Mouse (Mus musculus) lung, postnatal 4 days (tissue): ENCODE measurements around the gene Slc51a.
"Not testable (repeated sequence)": the region's sequence is repeated elsewhere in the genome, so short reads cannot be mapped to it uniquely, and the experiment has no call there.

Source experiments
- DNase-seq, 2 experiments: peaks; one replicate each; pipeline ENCODE4 v3.0.0; 2021

The Slc51a gene

DNA sequence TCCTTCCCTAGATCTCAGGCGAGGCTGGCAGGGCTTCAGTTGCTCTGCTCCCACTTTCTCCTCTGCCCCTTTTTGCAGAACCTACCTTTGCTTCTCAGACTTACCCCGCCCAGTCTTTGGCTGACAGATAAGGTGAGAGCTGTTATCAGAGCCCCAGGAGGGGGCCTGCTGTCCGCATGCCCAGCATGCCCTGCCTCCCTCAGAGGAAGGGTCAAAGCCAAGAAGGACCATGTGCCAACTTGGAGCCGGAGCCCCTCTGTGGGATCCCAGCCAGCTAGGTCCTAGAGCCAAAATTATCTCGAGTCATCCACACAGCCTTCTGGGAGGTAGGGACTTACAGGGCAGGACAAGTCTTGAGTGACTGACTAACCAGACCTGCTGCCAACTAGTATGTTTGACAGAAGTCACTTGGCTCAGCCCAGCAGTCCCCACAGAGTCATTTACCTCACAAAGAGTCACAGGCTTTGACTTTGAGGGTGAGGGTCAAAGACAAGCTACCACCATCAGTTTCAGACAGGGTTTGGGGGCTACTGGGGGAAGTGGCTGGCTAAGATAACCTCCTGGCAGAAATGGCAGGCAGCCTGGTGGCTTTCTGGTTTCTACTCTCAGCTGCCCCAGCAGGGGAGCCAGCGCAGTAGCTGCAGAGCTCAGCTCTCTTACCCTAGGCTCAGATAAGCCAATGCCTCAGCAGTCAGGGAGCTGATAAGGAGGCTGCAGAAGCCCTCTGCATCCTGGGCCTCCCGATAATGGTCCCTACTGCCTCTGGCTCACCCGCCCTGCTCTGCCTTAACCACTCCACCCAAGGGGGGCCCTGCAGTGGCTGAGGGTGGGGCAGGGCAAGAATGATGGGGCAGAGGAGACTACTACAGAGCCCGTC is 21.6 kb upstream of the Slc51a start:
- no peak for DNase-seq

DNA sequence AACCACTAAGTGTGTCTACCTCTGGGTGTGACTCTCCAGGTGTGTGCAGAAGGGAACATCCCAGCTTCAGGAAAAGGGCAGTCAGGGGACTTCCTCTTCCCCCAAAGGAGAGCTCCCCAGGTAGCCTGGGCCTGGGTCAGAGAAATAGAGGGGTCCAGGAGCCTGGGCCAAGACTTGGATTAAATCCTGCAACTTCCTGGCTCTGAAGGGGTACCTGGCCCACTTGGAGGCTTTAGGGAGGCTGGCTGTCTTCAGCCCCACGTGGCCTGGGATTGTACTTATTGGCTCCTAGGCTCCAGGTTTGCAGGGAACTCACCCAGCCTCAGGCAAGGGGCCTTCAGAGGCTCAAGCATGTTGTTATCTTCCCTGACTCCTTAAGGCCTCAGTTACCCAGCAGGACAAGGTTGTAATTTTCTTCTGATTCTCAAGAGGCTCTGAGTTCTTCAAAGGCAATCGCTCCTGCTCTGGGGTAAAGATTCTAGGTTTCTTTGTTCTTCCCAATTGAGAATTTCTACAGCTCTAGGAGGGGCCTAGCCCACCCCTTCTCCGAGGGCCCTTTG is 20.9 kb upstream of the Slc51a start:
- no peak for DNase-seq

DNA sequence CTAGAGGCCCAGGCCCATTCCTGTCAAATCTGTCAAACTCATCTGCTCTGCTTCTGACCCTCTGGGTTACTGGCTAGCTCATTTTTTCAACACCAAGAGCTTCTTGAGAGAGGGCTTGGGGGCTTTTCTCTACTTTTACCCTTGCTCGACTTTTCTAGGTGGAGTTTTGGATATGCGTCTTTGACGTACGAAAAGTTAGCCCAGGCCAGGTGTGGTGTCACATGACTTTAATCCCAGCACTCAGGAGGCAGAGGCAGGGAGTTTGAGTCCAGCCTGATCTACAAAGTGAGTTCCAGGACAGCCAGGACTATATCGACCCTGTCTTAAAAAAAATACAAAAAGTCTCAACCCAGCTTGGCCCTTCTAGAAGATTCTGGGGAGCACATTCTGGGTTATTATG is 20.4 kb upstream of the Slc51a start:
- no peak for DNase-seq

DNA sequence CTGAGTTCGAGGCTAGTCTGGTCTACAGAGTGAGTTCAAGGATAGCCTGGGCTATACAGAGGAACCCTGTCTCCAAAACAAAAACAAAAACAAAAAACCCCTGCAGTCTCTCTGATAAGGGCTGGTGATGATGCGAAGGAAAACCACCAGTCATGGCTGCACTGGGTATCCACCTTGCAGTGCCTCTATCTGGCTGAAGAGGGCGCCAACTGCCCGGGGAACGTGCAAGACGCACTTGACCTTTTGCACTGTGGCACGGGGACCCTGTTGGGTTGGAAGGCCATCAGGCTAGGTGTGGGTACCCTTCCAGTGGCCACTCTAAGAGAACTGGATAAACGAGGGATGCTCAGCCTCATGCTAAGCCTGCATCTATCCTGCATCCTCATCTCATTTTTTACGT is 19.7 kb upstream of the Slc51a start:
- peak; percentile 55 to 71 for DNase-seq

DNA sequence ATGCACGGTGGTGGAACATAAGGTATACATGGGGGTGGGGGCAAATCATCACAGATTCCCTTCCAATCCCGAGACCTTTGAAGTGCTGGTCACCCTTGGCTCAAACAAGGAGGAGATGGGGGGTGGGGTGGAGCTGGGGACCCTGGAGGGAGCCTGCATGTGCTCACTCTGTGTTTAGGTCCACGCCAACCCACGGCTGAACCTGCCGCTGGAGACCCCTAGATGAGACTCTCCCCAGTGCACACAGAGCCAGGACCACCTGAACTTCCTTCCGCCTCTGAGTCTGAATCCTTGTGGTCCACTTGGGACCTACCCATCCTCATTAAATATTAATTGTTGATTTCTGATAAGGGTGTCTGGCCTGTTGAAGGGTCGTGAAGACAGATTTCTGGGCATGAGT is 19.2 kb upstream of the Slc51a start:
- no peak for DNase-seq

DNA sequence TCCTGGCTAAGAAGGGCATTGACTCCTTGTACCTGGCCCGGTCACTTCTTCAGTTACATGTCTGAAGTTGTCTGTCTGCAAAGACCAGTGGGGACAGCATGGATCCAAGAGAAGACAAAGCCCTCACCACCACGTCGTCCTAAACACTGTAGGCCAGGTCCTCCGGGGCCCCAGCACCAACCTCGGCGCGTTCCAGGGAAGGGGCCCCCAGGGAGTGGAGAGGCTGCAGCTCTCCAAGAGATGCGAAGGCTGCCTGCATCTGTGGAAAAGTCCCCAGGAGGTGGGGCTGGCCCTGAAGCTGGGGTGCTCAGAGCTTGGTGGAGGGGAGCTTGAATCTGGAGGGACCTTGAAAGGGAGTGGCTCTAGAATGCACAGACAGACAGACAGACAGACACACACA is 18.6 kb upstream of the Slc51a start:
- no peak for DNase-seq

DNA sequence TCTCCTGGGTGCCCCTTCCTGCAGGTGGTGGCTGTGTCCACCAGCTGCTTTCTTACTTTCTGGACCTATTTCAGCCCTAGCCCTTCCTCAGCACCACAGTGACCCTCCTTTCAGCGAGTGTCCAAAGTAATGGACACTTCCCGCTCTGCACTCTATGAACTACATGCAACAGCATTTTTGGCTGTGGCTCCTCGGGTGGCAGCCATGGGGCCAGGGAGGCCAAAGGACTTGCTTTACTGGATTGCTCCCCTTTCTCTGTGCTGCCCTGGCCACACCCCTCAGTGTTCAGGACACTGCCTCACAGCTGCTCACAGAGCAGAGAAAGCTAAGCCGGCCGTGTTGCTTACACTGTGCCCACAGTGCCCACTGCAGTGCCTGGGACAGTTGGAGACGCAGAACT is 16.0 kb upstream of the Slc51a start:
- DNase-seq = no peak

DNA sequence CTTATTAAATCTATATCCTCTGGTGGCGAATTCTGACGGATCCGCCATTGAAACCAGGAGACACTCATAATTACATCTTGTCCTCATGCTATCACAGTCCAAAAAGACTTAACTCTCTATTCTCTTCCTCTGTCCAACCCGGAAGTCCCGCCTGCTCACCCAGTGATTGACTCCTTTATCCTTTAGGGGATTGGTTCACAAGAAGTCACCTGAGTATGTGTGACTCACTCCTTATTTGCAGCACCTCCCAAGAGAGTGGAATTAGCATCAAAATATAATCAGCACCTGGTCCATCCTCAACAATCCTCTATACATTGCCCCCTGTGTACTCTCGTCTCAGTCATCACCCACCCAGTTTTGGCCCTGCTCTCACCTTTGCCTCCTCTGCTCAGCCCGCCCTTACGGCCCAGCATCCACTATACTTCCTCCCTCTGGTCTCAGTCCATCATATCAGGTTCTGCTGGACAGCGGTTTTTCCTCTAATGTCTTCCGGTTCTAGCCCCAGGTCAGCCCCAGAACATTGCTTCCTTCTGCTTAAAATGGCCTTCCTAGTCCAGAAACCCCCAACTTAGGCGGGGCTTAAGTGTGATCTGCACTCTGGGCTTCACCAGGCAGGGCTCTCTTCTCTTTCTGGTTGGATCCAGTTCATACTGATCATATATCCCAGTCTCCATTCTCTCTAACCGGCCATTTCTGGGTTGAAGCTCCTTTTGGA is 15.1 kb upstream of the Slc51a start:
- DNase-seq = no peak

DNA sequence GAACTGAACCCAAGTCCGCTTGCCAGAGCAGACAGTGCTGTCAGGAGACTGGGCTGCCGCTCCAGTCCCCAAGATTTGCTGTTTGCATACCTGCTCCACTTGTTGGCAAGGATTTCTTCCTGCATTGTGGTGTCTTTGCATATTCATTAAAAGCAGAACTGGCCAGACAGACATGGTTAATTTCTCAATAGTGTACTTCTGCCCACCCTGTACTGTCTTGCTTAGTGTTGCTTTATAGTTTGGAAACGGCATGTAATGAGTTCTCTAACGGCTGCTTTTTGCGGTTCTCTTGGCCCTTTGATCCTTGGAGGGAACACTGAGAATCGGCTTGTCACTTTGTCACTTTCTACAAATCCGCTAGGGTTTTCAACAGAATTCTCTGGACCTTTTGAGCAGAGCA is 13.8 kb upstream of the Slc51a start:
- no peak for DNase-seq

DNA sequence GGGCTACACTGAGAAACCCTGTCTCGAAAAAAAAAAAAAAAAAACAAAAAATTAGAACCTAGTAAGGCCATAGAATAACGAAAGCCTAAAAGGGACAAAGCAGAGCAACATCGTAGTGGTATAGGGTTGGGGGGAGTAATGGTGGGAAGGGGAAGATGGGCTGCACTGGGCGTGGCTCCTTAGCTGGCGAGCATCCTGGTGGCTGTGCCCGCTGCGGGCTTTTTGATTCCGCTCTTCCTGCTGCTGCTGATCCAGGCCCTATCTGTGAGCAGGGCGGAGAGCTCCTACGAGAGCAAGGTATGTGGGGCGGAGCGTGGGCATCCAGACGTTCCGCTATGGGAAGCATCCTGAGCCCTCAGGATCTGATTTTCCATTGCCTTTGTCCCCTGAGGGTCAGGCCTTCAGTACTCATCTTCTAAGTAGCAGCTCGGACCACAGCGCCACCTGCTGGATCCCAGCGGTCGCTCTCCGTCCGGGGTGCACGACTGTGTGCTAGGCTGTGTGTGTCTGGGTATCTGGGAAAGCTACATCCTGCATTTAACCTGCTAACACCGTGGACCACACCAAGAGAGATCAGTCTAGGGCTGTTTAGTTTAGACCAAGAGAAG is 11.9 kb upstream of the Slc51a start:
- peak; percentile 81 to 89 for DNase-seq

DNA sequence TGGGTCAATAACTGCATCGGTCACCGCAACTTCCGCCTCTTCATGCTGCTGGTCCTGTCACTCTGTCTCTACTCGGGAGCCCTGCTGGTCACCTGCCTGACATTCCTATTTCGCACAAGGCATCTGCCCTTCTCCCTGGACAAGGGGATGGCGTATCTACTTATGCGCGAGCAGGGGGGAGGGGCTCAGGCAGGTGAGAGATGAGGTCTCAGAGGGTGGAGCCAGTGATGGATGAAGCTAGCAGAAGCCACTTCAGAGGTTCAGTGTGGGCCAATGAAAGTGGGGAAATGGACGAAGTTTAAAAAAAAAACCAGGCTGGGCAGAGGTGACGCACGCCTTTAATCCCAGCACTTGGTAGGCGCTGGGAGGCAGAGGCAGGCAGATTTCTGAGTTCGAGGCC is 11.3 kb upstream of the Slc51a start:
- DNase-seq = no peak

DNA sequence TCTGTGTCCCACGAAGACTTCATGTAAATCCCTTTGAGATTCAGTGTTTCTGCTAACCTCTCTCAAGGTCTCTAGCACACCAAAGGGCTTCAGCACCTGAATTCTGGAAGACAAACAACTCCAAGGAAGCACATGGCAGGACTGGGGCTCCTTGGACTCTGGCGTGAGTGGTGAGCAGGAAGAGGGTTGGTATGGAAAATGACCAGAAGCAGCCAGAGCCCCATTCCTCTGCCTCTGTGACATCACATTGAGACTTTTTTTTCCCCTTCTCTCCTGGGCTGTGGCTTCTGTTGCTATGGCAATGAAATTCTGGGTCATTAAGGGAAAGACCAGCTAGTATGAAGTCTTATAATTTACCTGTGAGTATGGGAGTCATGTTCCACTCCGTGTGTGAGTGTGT is 8.3 kb upstream of the Slc51a start, which contains the start of gene Zdhhc19:
Gene Zdhhc19 (plus strand): TSS at position 301 of the 400 bp plus-strand sequence.
- no peak for DNase-seq

DNA sequence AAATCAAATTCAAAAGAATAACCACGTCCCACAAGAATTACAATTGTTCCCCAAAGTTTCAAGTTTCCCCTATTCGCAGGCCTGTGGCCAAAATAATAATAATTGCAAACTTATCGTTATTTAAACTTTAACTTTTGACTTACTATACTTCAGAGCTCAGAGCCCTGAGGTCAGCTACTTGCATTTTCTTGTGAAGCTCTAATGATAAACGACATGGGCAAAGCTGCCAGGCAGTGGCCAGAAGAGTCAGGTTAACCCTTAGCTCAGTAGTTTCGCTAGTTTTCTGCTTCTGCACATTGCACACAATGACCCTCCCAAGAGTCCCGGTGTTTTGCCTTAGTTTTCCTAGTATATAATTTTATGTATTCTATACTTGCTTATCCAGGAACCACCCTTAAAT is 6.7 kb upstream of the Slc51a start:
- not testable (repeated sequence) for DNase-seq

DNA sequence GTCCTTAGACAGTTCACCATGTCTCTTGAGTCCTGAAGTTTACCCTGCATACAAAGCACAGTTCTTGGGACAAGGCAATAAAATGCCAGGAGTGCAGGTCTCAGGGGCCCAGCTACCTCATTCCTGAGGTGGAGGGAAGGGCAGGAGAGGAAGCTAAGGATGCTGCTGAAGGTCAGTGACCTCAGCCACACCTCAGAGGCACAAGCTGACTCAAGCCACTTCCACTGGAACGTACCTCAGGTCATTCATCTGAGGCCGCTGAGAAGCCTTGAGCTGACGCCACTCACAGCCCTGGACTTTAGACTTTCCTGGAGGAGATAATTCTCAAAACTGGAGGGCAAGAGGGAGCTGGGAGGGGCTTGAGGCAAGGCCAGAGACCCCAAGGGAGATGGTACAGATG is 1.3 kb upstream of the Slc51a start:
- DNase-seq = no peak

DNA sequence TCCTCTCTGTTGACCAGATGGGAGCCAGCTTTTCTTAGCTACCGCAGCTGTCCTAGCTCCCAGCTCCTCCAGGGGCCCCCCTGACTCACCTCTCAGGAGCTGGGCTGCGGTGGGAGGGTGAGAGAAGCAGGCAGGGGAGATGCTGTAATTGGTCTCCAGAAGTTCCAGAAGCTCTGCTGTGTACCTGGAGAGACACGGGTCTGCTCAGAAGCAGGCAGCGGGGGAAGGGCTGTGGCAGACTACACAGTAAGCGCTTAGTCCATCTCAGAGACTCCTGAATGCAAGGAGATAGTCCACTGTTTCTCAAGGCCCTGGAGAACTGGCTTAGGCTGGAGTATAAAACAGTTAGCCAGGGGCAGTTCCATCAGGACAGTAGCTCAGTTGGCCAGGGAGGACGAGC is 1.6 kb downstream of the Slc51a start:
- DNase-seq = no peak

DNA sequence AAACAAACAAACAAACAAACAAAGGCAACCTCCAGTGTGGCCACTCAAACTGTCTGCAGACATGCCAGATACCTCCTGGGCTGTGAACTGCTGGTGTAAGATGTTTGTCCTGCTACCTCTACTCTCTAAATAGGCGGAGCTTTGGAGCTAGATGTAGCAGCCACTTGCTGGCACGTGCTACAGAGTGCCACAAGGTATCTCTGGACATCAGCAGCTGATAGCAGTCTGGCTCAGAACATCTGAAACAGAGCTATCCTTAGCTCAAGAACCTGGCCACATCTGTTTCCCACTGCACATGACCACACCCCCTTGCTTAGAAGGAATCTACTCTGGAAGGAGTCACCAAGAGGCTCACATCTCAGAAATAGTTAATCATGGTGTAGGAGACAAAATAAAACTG is 2.5 kb downstream of the Slc51a start:
- DNase-seq = no peak

DNA sequence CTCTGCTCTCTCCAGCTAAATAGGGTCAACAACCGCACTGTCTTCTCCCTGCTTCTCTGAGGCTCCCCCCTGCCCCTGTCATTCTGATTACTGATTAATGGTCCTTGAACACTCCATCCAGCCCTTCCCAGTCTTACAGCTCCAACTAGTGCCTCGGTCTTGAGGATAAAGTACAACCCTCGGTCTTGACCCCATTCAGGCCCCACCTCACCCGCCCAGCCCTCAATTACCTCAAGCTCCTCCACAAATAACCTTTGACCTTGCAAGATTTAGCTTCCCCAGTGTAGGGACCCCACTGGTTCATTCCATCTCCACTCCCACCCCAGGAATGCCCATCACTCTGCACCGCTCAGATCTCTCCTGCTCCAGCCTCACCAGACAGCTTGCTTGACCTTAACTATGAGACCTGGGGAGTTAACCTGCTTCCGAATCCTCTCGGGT is 3.2 kb downstream of the Slc51a start:
- DNase-seq = no peak

DNA sequence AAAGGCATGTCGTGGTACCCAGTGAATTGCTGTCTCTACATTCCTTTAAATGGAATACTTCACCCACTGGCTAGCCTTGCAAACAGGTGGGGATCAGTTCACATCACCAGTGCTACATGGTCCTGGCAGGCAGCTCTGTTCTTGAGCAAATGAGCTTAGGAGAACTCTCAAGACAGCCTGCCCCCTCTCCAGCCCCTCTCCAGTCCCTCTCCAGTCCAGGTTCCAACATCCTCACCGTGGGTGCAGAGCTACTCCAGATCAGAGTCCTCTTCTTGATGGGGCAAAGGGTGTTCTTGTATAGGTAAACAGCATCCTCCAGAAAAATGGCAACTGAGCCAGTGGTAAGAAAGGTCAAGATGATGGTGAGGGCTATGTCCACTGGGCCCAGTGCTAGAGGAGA is 8.3 kb downstream of the Slc51a start:
- peak in 1 of 2 experiments; percentile 42 for DNase-seq

DNA sequence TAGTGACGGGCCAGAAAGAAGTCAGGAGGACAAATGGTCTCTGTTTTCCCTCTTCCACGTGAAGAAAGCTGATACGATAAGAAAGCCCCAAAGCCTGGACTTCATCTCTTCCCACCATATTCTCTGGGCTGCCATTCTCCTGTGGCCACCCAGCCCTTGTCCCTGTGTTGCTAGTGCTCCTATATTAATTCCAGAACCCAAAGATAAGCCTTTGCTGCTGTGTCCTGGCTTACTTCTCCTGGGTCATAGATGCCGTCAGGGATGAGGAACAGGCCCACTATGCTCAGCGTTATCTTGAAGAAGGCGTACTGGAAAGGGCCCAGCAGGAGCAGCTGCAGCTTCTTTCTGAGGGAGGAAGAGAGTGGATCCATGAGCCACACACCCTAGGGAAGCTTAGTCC is 10.4 kb downstream of the Slc51a start:
- DNase-seq = no peak

DNA sequence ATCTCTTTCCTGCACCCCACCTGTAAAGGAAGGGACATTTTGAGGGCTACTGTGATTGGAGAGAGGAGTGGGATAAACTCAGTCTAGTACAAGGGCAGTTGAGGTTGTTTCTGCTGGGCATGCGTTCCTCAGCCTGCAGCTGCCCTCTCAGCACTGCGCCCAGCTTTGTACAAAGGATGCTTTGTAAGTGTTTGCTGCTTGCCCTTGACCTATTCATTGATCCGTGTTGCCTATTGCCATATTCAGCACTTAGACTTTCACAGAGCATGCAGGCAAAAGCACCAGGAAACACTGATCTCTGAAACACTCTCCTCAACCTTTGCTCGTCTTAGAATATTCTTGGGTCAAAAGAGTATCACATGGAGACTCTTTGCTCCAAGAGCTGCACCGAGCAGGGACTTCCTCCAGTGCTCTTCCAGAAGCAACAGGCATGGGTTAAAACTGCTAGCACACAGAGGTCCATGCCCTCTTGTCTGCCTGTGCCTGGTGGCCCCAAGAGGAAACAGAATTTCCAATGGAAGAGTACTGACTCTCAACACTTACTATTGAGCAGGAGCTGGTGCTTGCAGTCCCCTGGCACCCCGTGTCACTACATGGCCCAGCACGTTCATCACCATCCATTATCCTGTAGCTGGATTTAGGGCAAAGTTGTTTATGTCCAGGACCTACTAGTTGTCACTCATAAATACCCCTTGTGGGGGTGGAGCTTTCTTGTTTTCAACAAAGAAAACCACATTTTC is 15.2 kb downstream of the Slc51a start:
- DNase-seq = no peak

DNA sequence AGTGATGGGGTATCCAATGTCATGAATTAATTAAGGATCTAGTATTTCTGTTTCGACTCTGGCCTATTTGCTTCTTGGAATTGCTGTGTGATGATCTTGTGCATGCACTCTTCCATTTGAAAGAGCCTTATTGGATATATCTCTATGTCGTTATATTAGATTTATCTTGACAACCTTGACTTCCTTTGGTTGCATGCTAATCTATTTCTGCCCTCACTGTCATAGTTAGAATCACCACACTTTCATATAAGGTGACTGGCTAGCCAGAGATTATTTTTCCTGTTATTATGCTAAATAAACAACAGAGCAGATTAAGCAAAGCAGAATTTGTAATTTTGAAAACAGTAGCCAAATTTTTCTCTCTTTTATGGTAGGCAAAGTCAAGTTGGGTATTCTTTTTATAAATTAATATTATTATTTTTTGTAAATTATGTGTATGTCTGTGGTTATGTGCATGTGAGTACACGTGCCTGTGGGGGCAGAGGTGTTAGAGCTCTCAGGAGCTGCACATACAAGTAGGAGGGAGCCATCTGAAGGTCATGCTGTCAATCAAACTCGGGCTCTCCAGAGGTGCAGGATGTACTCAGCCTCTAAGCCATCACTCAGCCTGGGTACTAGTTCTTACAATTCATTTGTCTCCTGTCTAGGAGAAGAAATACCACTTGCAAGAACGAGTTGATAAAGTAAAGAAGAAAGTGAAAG is 18.1 kb downstream of the Slc51a start:
- no peak for DNase-seq

DNA sequence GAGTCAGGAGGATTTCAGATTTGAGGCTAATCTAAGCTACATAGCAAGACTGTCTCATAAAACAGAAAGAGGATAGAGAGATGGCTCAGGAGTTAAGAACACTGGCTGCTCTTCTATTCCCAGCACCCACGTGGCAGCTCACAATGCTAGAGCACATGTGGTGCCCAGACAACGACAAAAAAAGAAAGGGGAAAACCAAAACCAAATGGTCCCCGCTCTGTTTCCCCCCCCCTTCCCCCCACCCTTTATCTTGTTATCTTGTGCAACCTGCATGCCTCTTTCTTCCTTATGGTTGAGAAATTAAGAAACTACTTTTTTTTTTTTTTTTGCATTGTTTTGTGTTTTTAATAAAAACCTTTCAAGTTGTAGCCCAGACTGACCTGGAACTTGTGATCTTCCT is 19.2 kb downstream of the Slc51a start:
- no peak for DNase-seq
